Mouse (Mus musculus) mesoderm, embryonic 11.5 days (tissue): ENCODE data around the gene Gm37419.

Source experiments
- DNase-seq: peaks from one replicate; pipeline ENCODE4 v3.0.0-alpha.2; 2012; ENCODE audit warnings: low read depth, low spot score

The Gm37419 gene

DNA sequence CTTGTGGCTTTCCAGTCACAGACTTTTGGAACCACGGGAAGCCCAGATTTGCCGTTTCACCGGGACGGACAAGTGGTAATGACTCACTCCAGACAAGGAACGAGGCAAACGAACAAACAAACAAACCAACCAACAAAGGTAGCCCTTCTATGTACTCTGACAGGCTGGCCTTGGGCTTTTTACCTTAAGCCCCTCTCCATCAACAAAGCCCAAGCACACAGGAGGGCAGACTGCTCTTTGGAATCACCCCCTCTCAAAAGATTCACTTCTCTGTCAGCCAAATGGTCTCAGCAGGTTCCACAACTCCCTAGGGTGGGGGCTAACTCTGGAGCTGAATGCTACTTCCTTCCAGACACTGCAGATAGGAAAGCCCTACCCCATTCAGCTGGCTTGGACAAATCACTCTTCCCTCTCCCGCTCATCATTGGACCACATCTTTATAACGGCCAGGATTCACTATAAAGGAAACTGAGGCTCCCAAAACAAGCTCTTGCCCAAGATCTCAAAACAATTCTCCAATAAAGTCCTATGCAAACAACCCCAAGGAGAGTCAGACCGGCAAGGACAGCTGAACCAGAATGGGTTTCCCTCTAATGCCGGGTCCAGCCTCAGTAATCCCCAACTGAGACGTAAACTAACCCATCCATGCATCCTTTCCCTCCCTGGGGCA is 7.9 kb upstream of the Gm37419 start:
- no peak for DNase-seq

DNA sequence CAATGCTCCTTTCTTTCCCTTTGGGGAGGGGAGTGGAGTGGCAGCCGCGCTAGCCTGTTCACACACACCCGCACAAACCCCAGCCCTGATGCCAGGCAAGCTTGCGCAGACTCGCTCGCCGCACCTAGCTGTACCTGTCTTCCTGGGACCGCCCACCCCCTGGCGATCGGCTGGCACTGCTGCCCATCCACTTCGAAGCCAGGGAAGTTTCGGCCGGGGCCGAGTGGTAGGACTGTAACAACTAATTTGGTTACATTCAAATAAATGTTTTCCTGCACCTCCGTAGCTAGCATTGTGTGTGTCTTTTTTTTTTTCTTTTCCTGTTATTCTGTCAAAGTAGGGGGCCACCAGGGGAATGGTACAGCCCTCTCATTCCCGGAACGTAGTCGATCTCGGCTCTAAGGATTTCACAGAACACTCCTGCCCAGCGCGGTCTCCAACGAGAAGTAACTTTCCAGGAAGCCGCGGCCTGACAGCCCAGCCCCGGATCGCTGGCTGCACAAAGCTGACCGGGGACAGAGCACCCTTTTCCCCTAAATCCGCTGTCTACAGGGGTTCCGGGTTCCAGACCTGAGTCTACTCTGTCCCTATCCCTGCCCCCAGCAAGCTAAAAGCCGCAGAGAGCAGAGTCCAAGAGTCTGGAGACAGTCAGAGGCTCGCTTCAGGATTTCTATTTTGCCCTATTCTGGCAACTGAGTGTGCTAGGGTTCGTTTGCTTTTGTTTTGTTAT is 7.1 kb upstream of the Gm37419 start:
- DNase-seq = no peak

DNA sequence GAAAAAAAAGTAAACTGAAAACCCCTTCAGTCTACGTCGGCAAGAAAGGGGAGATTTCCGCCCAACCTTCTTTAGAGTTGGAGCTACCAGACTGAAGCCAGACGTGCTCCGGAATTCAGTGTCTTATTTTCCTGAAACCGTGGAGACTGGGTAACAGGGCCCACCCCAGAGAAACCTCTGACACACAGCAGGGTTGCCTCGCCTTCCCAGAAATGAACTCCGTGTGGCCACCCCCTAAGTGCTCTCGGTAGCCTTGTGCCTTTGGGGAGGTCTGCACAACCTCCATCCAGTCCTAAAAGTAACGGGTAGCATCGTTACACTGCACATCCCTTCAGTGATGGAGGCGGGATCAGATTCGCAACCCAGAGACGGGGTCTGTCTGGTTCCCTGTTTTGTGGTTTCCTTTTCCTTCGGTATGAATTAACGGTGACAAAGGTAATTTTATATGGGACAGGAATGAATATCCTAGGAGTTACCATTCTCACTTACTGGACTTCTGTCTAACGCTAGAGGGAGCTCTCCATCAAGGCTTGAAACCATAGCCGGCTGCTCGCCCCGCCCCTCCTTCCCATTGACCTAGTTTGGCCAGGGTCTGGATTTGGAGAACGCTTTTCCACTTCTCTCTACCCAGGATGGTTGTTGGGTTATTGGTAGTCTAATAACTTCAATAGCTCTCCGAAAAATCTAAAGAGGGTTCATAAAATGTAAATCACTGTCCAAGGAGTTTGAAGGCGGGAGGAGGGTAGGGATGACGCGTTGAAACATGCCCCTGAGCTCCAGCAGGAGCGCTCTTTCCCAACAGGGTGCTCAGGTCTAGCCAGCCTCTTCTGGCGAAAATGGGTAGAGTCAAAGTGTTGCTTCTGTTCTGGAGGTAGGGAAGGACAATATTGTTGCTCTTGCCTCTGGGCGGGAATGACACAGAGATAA is 6.1 kb upstream of the Gm37419 start:
- peak; percentile 87 for DNase-seq

DNA sequence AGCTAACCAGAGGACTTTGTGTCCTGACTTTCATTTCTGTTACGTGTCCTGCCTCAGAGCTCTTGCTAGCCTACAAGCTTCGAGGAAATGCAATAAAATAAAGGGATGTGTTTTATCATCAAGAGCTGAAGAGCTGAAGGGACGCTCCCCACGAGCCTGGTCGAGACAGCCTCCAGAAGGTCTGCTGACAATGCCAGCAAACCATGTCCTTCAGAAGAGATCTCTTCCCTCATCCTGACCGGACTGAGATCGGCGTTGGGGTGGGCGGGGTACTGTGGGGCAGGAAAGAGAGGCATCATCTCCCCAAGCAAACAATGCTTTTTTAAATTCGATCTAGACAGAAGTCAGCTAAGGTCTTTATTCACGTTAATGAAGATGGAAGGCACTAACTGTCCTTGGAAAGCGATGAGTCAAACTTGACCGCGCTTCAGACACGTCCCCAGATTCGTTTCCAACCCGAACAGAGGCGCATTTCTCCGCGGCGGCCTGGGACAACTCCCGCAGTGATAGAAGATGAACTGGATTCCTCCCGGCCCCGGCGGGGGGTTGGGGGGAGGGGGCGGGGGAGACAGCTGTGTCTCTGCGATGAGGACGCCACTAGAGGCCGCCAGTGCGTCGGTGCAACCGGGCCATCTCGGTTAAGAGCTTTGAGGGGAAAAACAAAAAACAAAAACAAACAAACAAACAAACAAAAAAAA is 5.2 kb upstream of the Gm37419 start:
- no peak for DNase-seq

DNA sequence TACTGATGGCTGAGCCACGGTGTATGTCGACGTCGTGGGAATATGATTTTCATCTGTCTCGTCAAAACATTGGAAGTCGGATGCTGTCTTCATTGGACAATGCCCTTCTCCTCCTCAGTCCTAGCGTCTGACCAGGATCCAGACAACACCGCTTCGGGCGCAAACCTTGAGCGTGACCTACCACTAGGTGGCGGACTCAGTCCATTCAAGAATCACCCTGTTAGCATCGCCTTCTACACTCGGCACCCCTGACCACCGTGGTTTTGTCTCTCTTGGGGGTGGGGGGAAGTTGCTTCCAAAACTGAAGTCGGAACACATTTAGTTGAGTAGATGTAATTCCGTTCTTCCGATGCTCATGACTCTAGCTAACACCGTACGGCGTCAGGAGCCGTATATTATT is 4.1 kb upstream of the Gm37419 start:
- DNase-seq = peak; percentile 91

DNA sequence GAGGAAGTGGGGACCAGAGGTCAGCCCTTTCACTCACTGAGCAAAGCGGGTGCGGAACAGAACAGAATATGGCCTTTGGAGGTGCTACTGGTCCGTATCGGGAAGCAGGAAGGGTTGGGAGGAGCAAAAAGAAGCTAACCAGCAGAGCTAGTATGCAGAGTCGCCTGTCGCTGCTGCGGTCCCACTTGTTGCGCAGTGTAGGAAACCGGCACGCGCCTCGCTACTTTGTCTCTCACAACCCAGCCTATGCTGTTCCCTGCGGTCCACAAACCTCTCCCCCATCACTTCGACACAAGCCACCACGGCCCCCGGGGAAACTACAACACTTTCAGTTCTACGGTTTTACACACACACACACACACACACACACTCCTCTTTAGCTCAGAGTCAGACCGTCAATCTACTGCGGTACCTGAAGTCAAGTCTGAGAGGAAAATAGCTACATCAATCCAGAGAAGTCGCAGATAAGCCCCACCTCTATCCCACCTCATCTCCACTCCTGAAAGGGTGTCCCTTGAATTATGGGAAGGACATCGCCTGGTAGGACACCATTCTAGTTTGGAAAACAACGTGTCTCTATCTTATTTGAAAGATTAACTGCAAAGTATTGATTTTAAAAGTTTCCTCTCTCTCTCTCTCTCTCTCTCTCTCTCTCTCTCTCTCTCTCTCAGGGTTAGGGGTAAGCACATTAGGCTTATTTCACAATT is 3.4 kb upstream of the Gm37419 start:
- DNase-seq = no peak

DNA sequence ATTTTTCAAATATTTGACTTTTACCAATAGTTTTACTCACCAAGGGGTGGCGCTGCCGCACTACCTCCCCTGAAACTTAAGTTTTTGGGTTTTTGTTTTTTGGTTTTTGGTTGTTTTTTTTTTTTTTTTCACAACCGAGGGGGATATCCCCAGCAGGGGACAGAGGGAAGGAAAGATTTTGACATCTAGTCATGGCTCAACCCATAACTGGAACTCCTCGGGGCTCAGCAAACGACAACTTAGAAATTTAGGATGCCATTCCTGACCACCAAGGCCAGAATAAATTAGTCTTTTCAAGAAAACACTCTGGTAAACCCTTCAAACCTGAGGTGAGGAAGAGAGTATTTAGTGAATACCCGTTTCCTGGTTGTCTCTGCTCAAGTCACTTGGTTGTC is 2.8 kb upstream of the Gm37419 start:
- no peak for DNase-seq

DNA sequence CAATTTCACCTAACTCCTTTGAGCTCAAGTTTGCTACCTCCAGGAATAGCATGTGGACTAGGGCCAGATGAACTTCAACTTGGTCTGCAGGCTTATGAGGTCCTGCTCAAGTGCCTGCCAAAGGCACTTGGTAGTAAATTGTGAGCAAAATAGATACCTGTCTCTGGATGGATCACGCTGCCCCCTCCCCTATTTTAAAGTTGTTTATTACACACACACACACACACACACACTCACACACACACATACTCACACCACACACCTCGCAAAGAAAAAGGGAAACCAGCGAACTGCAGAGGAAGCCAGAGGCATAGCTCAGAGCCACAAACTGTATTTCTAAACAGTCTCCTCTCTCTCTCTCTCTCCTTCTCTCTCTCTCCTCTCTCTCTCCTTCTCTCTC is 2.1 kb upstream of the Gm37419 start:
- no peak for DNase-seq

DNA sequence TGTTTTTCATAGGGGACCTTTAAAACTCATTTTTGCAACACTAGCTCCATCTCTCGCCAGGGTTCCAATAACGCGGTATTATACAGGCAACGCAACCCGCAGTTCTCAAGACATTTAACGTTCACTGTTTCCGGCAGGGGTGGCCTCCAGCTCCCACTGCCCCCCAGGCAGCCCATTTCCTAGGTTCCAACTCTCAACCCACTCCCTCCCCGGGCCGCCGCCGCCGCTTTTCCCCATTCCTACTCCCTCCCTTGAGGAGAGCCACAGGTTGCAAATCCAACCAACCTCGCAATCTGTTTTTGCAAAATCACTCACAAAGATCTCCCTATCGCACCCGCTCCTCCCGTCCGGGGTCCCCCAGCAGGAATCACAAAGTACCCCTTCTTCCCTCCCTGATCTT is 1.4 kb upstream of the Gm37419 start:
- DNase-seq = no peak

DNA sequence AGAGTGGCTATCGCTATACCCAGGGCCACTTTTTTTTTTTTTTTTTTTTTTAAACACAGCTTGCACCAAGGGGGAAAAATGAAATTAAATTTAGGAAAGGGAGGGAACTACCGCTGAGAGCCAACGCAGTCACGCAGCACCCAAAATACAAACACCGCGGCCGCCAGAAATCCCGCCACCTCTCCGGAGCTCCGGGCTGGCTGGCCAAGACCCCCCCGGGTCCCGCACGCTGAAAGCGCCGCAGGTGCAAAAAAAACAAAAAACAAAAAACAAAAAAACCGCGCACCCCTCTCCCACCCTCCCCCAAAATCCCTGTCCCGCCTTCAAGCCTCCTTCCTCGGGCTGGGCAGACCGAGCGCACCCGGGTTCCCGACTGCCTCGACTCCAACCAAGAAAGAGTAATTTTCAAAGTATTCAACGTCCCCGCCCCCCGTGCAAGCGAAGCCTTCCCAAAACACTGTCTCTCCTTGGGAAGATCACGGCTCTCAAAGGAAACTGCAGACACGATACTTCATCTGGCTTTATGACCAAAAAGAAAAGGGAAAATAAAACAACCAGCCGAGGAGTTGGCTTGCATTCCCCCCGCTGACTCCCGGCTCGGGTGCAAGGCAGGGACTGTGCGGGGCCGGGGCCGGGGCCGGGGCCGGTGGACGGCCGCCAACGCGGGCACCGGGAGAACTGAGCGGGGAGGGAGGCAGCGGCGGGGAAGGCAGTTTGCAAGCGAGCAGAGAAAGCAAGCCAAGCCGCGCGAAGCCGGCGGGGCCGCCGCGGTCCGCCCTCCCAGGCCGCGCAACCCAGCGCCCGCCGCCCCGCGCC is 733 bp upstream of the Gm37419 start:
- DNase-seq = no peak

DNA sequence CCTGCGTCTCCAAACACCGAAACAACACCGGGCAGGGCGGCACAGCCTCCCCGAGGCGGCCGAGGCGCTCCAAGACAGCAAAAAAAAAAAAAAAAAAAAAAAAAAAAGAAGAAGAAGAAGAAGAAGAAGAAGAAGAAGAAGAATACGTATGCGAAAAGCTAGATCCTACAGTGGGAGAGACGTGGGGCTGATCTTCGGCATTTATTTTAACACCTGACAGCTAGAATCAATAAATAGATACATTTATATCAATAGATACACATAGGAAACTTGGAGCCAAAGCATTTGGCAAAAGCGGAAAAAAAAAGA is 171 bp upstream of the Gm37419 start:
- no peak for DNase-seq

DNA sequence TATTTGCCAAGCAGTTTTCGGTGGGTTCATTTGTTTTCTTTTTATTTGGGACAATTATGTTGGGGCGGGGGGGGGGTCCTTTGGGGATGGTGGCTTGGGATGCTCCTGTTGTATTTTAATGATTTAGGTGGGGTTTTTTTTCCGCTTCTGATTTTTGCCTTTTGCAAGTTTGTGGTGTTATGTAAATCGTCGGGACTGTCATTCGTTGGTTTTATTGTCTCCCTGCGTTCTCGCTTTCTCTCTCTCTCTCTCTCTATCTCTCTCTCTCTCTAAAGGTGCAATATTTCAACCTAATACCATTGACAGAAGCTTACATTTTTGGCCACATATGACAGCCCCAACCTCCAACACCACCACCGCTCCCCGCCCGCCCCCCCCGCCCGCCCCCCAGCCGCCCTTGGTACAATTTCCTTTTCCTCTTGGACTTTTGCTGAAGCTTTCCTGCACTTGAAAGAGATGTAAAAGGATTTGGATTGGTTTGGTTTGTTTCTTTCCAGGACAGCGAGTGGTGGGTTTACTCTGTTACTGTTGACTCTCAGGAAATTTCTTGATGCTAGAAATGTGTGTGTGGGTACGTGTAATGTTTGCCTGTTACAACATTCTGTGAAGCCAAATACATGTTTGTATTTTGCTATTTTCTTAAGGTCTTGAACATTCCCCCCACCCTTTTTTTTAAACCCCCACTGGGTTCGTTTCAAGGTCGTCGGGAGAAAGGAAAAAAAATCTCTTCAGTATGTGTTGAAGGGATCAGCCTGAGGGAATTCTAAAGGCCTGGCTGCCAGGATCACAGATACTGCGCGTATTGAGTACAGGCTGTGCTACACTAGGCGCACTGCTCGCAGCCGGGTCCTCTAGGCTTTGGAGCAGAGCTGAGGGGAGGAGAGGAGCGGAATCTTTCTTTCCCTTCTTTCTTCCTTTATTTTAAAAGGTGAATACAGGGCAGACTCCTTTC is 1.2 kb downstream of the Gm37419 start:
- no peak for DNase-seq

DNA sequence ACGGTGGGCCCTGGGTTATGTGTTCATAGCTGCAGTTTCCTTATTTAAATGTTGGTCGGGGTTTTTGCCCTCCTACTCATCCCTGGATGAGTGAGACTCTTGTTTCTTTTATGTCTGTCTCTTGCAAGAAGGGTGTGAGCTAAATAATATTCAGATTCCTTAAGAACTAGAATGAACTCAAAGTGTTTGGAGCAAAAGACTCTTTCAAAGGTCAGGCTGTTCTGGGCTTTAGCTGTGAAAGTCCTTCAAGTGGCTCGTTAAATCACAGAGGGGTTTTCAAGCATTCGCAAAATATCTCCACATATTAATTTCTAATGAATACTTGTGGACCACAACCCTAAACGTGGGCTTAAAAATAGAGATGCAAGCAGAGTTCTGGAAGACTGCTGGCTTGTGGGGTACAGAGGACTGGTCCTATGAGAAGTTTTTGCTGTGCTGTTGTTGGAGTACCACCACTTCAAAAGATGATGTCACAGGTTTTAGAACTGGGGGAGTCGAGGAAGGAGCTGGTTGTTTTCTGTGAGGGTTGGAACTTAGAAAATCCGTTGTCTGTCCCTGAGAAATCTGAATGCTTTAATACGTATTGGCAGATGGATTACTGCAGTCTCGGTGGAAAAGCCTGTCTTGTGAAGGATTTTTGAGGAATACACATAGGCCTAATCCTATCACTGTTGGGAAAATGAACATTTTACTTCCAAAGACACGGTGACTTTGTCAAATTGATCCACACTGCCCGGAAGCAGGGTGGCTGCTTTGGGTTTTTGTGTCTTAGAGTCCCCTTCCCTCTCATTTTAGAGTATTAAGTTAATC is 2.1 kb downstream of the Gm37419 start:
- no peak for DNase-seq

DNA sequence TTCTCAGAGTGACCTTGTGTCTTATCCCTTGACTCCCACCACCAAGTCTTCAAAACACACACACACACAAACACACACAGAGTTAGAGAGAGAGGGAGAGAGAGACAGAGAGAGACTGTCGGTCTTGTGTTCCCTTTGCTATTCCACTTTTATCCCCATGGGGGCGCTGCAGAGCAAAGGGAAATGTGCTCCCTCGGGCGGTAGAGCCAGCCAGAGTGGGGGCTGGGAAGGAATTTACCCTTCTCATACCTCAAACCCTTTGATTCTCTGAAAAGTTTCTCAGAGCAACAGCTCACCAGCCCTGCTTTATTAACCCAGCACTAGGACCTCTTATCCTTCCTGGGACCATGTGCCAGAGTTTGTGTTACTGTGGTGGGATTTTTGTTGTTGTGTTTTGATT is 2.9 kb downstream of the Gm37419 start:
- peak; percentile 85 for DNase-seq

DNA sequence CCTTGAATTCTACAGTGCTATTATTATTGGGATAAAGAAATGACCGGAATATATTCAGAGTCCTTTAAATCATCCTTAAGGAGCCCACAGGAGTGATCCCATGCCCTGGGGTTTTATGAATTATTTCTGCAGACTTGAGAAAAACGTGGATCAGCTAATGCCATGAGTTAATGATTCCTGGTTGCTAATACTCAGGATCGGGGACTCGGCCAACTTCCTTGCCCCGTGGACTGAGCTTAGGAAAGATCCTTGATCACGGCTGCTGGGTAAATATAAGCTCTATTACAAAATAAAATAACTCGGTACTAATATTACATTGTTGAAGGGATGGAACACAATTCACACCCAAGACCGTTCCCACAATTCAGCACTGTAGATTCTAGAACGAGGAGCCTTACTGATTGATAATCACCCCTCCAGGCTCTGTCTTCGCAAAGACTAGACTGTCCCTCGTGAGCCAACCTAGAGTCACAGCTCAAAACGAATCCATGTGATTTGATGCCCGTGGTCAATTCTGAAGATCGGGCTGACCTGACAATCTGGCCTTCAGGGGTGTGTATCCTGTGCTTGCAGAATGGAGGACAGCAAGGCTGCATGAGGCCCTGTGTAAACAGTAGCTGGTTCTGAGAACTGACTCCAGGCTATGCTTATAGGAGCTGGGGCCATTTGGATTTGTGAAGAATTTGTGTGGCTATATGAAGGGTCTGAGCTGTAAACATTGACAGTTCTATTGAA is 3.7 kb downstream of the Gm37419 start:
- no peak for DNase-seq

DNA sequence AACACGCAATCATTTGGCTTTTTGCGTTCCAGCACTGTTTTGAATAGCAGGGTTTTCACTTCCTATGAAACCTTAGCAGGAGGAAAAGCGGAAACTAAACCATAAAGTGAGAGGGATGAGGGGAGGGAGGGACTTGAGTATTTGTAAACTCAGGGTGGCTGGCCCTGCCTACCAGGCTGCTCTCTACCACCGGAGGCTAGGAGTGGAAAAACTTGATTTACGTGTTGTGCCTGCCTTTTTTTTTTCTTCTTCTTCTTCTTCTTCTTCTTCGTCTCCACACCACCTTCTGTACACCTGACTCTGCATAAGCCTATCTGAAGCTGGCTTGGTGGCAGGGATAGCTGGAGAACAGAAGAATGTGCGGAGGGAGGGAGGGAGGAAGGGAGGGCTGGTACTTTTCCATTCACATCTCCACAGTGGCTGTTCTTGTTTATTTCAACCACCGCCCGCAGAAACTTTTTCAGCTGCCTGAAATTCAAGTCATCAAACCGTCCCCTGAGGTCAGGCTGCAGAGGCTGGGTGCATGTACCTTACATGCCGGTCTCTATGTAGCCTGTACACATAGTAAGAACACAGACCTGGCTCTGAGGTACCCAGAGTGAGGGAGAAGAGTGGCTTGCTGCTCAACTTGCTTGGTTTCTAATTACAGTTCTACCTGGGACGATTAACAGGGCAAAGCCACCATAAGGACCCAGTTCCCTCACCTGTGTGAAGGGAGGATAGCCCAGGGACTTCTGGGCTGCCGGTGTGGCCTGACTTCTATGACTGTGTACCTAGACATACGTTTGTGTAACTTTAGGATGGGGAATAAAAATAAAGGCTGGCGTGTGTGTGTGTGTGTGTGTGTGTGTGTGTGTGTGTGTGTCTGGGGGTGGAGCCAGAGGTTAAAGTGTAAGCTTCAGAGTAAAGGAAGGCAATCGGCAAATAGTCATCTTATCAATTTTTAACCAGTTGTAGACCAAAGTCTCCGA is 5.4 kb downstream of the Gm37419 start:
- no peak for DNase-seq

DNA sequence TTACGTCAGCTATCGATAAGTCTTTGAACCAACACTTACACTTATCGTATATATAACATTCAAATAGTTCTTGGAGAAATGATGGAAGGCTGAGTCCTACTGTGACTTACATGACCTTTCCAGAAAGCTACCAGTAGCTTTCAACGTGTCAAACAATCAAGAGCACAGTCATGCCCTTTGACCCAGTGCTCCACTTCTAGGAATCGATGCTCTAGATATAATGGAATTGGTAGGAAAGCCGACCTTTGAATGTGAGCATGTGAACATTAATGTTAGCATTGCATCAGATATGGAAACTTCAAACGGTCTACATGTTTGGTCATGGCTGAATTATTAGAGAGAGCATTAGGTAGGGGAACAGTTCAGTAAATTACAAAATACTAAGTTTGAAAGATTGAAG is 8.1 kb downstream of the Gm37419 start:
- DNase-seq = no peak
